ENCODE assay signal across 8 mouse cellular contexts in the genomic region with DNA sequence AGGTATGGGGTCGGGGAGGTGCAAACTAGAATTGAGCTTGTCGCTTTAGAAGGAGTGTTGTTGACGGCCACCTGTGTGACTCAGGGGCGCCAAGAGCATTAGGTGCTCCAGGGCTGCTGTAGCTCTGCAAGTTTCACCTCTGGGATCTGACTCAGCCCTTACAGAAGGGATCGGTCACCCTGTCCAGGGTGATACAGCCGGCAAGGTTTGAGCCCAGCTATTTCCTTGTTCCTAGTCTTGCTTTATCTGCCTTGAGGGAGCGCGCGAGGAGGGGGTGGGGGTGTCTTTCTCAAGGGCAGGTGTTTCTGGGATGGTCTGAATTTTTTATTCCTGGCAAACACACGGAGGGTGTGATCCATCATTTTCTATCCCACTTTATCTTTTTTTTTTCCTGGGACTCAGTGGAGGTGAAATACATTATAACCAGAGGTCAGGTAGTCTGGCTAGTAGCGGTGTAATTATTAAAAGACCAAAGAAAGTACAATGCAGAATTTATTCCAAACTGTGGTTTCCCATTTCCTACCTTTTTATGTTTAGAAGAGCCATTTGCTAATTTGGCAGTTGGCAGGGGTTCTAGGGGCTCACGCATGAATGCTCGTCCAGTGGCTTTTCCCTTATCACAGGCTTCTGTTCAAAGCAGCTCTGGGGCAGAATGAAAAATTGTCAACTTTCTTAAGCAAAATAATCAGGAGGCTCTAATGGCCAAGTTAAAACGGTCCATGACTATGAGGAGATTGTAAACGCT. TPM values are rescaled to one million over a fixed set of nuclear protein-coding genes. Genes with fewer than 3 reads are reported as not detected.
DNase-seq lines count a peak whose midpoint lies in the region; ATAC-seq lines count a peak whose summit lies in the region.

No protein-coding gene starts in this region.

- peak overlapping the region; percentile 71 for H3K9ac ChIP-seq in heart, embryonic 11.5 days (ENCODE audit: low read depth, low read length)
- peak overlapping the region; percentile 72 for H3K9ac ChIP-seq in hindbrain, embryonic 13.5 days
- peak overlapping the region; percentile 62 for H3K9ac ChIP-seq in liver, embryonic 13.5 days
- H3K9ac ChIP-seq in stomach, embryonic 14.5 days (replicated peaks; ENCODE audit: low read depth, low read length): peak overlapping the region; percentile 60

- intact Hi-C loops in left cerebral cortex, postnatal 10 days (cut with DNase I): loop anchor here (5.0 to 10.0 kb wide), 2 partner anchors 123 to 350 kb away; no protein-coding TSS in a partner anchor

- H3K4me3 ChIP-seq in heart, embryonic 11.5 days (ENCODE audit: low read depth, low read length): peak overlapping the region; percentile 65
- H3K4me3 ChIP-seq in hindbrain, embryonic 13.5 days: peak overlapping the region; percentile 67
- peak overlapping the region; percentile 58 for H3K4me3 ChIP-seq in liver, embryonic 13.5 days (replicated peaks)
- peak overlapping the region; percentile 53 for H3K4me3 ChIP-seq in stomach, embryonic 14.5 days (ENCODE audit: low read depth, low read length)

- H3K9me3 ChIP-seq in heart, embryonic 11.5 days (replicated peaks; ENCODE audit: control insufficient read depth, low read length): no peaks in the 10 kb centered on the region
- no peaks in the 10 kb centered on the region for H3K9me3 ChIP-seq in hindbrain, embryonic 13.5 days
- H3K9me3 ChIP-seq in liver, embryonic 13.5 days (replicated peaks): no peaks in the 10 kb centered on the region
- no peaks in the 10 kb centered on the region for H3K9me3 ChIP-seq in stomach, embryonic 14.5 days (ENCODE audit: control insufficient read depth, low read depth, low read length)

- H3K4me1 ChIP-seq in heart, embryonic 11.5 days (ENCODE audit: control insufficient read depth, insufficient read depth, low read length): no peaks in the 10 kb centered on the region
- peaks cover 23% of the 10 kb centered on the region for H3K4me1 ChIP-seq in hindbrain, embryonic 13.5 days (replicated peaks)
- H3K4me1 ChIP-seq in liver, embryonic 13.5 days (replicated peaks): peaks cover 3% of the 10 kb centered on the region; the same call in 1 of the 2 replicates
- H3K4me1 ChIP-seq in stomach, embryonic 14.5 days (ENCODE audit: control insufficient read depth, insufficient read depth, low read length): 0 out of 2 replicates have a peak, but pooled peaks cover 3% of the 10 kb centered on the region

- no peak overlapping the region for H3K27ac ChIP-seq in heart, embryonic 11.5 days (ENCODE audit: low read depth, low read length)
- no peak overlapping the region for H3K27ac ChIP-seq in hindbrain, embryonic 13.5 days
- peak overlapping the region; percentile 29; the same call in 1 of the 2 replicates for H3K27ac ChIP-seq in liver, embryonic 13.5 days
- no peak overlapping the region; the same call in 1 of the 2 replicates for H3K27ac ChIP-seq in stomach, embryonic 14.5 days (ENCODE audit: low read length)

- ATAC-seq in heart, embryonic 11.5 days (replicated peaks; ENCODE audit: insufficient number of reproducible peaks, low FRiP score, low TSS enrichment): peak; percentile 43; the same call in 1 of the 2 replicates
- 0 out of 2 replicates have a peak, but pooled peaks have one; percentile 15 for ATAC-seq in hindbrain, embryonic 13.5 days (ENCODE audit: low FRiP score)
- ATAC-seq in liver, embryonic 13.5 days (ENCODE audit: low read depth): peak; percentile 16; the same call in 1 of the 2 replicates
- ATAC-seq in stomach, embryonic 14.5 days (ENCODE audit: insufficient number of reproducible peaks, insufficient read depth, low FRiP score, low read depth): peak; percentile 77

- H3K4me2 ChIP-seq in heart, embryonic 11.5 days: peak overlapping the region; percentile 95
- peak overlapping the region; percentile 98 for H3K4me2 ChIP-seq in hindbrain, embryonic 13.5 days
- H3K4me2 ChIP-seq in liver, embryonic 13.5 days: peak overlapping the region; percentile 67
- peak overlapping the region; percentile 94 for H3K4me2 ChIP-seq in stomach, embryonic 14.5 days (replicated peaks; ENCODE audit: low read depth, low read length)

- no peaks in the 10 kb centered on the region for H3K36me3 ChIP-seq in heart, embryonic 11.5 days (ENCODE audit: control insufficient read depth, insufficient read depth, low read length)
- no peaks in the 10 kb centered on the region for H3K36me3 ChIP-seq in hindbrain, embryonic 13.5 days
- H3K36me3 ChIP-seq in liver, embryonic 13.5 days: no peaks in the 10 kb centered on the region
- H3K36me3 ChIP-seq in stomach, embryonic 14.5 days (ENCODE audit: control insufficient read depth, insufficient read depth, low read length): no peaks in the 10 kb centered on the region

- DNase-seq in heart, adult 8-10 months (ENCODE audit: low spot score): no peak
- peak; percentile 34 for DNase-seq in adipocyte (ENCODE audit: low spot score)
- no peak for DNase-seq in liver, embryonic 13.5 days
- no peak for DNase-seq in left cerebral cortex, postnatal 10 days (ENCODE audit: extremely low spot score in 1 of 2, low spot score in 2 of 2)
- DNase-seq in adrenal gland, adult 2 months: no peak

- peaks cover 18% of the 10 kb centered on the region for H3K27me3 ChIP-seq in heart, embryonic 11.5 days (ENCODE audit: control insufficient read depth, insufficient read depth, low read length)
- peaks cover 66% of the 10 kb centered on the region for H3K27me3 ChIP-seq in hindbrain, embryonic 13.5 days
- peaks cover 25% of the 10 kb centered on the region for H3K27me3 ChIP-seq in liver, embryonic 13.5 days
- 0 out of 2 replicates have a peak, but pooled peaks cover 3% of the 10 kb centered on the region for H3K27me3 ChIP-seq in stomach, embryonic 14.5 days (ENCODE audit: control insufficient read depth, insufficient read depth, low read length)

- WGBS in heart, embryonic 11.5 days (ENCODE audit: insufficient replicate concordance): 9% methylated on average over 15 of the region's 15 CpGs
- 8% methylated on average over 15 of the region's 15 CpGs for WGBS in hindbrain, embryonic 13.5 days
- 8% methylated on average over 15 of the region's 15 CpGs for WGBS in liver, embryonic 13.5 days (ENCODE audit: insufficient replicate concordance)
- WGBS in stomach, embryonic 14.5 days: 3% methylated on average over 15 of the region's 15 CpGs

RNA-seq across cellular contexts. Expression of a gene that starts 0.9 kb away (rescaled TPM):
- polyA plus RNA-seq in heart, embryonic 11.5 days (2014; fragmentation: Nextera tagmentation; extraction: Ambion mirVana): 2.1 and 2.3 TPM in 2 replicates
- 1 to 10 TPM; 1.1 to 2.5 (median 1.7) TPM for total RNA-seq in heart, adult 8-10 months (2022)
- 1.7 and 1.9 TPM in 2 replicates for polyA plus RNA-seq in hindbrain, embryonic 13.5 days (2015; fragmentation: Nextera tagmentation; extraction: Ambion mirVana)
- polyA plus RNA-seq in liver, embryonic 13.5 days (2015; fragmentation: Nextera tagmentation; extraction: Ambion mirVana): 3.4 and 4.5 TPM in 2 replicates
- 15.8 and 16.4 TPM in 2 replicates for polyA plus RNA-seq in stomach, embryonic 14.5 days (2014; fragmentation: Nextera tagmentation; extraction: Ambion mirVana)
- 10 to 100 TPM; 61.3 to 69.8 TPM for total RNA-seq in left cerebral cortex, postnatal 10 days (2021)
- total RNA-seq in adrenal gland, adult 2 months (2021): 10 to 100 TPM in 1 of 2 experiments, 1 to 10 TPM in 1; 7.8 to 11.5 TPM
- polyA plus RNA-seq in adrenal gland, adult 2 months (2012; rRNA removed): 0.84 and 1.5 TPM in 2 replicates

Comparison
In these comparisons a context has a peak if more than half of its experiments do, and no peak if none do; other contexts are left out.
1. ATAC-seq: peak in every context shown above with its lines; median percentile 77 in stomach, embryonic 14.5 days; 43 in heart, embryonic 11.5 days; 16 in liver, embryonic 13.5 days; 15 in hindbrain, embryonic 13.5 days.